Mouse (Mus musculus): ENCODE results near the gene Rnps1.
"Not testable (repeated sequence)": the region's sequence is repeated elsewhere in the genome, so short reads cannot be mapped to it uniquely, and the experiment has no call there.

Gene Rnps1

DNA sequence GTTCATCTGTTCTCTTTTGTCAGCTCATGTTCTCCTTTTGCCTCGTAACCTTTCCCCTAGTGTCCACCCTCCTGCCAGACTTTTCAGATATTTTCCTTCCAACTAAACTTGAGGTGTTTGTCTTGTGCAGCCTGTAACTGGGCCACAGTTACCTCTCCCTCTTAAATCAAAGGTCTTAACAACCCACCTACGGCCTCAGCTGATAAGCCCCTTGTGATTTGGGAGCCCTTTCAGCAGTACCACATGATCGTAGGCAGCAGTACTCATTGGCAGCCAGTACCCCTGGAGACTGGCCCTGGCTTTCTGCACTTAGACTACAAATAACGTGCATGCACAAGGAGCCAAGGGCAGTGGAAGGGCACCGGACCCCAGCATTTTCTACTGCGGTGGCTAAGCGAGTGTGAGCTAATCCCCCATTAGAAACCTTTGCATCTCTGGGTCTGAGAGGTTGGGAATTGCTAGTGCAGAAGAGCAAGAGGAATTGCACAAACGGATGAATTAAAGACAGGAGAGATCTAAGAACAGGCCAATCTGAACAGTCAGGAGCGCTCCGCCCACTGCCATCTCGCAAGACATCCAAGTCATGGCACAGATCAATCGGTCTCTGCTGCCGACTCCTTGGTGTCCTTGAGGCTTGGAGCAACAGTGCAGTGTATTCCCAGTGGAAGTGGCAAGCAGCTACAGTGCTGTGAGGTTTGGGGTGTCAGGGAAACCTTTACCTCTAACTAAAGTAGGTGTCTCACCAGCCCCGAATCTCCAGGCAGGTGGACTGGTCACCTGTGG lies 15.0 kb downstream of the Rnps1 start:
- no peak for DNase-seq

DNA sequence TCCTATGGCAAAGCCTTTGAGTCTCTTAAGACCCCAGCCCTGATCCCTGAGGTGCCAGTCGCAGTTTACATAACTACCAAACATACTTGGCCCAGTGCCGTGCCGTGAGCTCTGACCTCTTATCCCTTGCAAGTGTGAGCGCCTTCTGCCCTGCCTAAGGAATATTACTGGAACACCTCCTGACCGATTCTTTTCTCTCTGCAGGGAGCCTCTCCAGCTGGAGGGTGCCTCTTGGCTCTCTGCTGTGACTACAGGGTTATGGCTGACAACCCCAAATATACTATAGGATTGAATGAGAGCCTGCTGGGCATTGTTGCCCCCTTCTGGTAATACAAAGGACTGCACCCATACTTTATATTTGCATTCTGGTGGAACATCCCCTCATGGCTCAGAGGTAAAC lies 22.7 kb downstream of the Rnps1 start:
- DNase-seq = no peak

DNA sequence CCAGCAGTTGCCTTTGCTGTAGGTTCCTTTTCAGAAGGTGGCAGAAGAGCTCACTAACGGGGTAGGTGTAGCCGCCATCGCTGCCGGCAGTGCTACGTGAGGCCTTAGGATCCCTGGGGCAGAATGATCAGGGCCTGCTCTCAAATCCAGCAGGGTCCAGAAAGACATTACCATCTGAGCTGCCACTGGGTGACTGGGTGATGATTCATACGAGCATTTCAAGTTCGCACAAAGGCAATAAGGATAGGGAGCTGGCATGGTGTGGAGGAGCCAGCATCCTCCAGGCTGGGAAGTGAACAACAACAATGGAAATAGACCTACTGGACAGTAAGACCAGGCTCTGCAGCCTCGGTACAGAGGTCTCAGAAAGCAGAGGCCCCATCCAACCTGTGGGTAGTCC lies 26.0 kb downstream of the Rnps1 start:
- no peak for DNase-seq

DNA sequence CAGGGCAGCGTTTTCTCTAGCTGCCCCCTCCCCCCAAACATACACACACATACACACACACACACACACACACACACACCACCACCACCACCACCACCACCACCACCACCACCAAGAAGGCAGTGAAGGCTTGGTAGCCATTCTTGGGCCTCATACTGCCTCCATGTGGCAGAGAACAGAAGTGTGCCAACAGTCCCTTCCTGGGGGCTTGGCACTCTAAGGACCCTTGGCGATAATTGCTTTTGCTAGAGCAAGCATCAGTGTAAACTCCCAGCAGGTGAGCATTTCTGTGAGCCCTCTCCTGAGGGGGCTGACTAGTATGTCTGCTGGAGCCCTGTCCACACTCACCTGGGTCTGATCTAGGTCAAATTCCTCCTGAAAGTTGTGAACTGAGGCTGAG lies 26.8 kb downstream of the Rnps1 start:
- DNase-seq = no peak

DNA sequence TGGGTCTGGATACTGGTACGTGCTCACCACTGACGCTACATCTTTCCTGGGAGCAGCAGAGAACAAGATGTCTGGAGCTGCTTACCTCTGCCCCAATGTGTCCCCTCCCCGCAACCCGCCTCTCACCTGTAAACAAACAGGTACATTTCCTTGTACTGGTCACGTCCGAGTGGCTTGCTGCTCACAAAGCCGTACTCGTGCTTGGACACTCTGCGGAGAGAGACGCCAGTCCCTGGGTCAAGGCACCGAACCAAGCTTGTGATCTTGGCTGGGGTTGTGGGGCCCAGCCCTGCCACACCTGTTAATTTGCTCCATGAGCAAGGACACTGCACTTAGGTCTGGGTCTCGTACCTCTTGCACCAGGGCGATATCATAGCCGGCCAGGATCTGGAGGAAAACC lies 27.7 kb downstream of the Rnps1 start:
- DNase-seq = no peak

DNA sequence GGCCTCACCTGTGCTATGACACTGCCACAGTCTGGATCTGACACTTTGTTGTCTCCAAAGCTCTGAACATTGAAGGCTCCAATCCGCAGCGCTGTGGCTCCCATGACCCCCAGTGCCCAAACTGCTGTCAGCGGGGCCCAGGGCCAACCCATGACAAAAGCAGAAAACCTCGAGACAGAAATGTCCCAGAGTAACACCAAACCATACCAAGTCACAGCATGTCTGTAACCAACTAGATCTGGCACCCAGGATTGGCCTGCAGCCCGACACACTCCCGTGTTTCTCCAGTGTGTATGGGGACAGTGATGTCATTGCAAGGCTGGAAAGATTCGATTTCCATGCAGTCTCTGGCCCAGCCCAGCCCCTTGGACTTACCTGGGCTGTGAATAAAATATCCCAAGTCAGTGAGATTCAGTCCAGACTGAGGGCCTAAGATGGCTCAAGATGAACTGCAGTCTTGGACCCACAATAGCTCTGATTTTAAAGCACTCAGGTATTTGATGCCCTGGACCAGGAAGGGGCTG lies 28.3 kb downstream of the Rnps1 start, which contains the start of gene Dnase1l2:
Gene Dnase1l2, minus strand, starts transcription at position 474 of the 524 bp plus-strand sequence.
- no peak for DNase-seq

DNA sequence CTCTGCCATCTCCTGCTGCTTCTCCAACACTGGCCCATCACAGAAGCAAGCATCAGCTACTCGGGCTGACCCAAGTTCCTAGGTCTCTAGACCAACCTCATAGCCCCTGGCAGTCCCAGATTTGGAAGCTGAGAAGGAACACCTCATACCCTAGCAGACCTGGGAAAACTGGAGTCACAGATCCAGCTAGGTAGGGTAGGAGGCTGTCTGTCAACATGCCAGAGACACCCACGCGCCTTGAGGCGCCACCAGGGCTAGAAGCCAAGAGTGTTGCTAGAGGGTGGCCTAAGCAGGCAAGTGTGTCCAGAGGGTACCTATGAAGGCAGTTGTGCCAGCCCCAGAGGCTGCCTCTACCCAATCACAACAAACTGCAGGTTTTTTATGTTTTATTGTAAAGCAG lies 29.0 kb downstream of the Rnps1 start:
- DNase-seq = no peak

DNA sequence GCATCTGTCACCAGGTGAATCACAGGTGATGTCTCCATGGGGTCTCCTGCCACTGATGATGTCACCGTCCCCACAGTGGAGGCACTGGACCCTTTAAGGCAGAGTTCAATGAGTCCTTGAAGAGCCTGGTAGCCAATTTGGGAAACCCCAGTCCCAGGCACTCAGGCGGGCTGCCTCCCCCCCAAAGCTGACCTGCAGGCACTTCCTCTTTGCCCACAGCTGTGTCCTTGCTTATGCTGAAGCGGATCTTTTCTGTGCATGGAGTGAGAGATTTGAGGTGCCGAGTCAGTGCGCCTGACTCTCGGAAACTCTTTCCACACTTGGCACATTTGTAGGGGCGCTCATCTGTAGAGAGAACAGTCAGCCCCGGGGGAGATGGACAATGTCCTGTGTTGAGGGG lies 32.2 kb downstream of the Rnps1 start:
- no peak for DNase-seq

DNA sequence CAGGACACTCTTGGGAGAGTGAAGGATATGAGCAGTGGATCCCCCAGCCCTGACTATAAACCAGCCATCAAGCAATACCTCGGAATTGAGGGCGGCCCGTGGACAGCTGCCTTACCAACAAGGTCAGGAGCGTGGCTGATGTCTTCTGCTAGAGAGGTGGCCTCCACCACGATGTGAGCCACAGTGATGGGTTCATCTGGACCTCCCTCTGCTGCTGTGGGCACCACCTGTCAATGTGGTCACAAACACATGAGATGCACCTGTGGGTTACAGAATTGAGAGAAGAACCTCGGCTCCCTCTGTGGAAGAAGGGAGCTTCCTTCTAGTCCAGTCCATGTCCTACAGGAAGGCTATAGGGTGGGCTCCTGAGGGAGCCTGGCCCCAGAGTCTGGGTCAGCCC lies 35.1 kb downstream of the Rnps1 start:
- no peak for DNase-seq

DNA sequence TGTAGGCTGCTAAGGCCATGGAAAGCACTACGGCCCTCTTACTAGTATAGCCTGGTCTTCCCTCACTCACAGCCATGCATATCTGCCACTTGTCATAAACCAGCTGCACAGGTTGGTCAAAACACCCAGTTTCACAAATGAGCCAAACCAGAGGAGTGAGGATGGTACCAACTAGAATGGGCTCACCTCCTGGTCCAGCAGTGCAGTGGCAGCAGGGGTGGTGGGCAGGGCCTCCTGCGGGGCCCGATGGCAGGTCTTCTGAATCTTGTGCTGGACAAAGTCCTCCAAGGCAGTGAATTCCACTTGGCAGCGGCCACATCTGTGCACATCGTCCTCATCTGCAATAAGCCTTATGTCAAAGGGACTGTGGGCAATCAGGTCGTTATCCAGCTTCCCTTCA lies 36.9 kb downstream of the Rnps1 start:
- no peak for DNase-seq

DNA sequence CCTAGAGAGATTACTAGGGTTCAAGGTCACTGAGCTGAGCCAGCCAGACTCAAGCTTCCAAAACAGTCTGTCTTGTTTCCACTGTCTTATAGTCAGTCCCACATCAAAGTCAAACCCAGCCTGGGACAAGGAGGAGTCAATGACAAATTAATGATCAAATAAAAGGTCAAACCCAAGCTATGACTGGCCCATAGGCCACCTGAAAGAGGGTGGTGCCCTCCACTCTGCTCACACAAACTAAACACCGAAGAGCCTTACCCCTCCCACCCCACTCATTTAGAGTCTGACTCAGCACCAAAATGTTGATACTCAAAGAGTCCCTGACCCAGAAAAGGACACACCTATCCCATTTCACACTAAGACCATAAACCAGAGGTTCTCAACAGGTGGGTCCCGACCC lies 39.0 kb downstream of the Rnps1 start:
- no peak for DNase-seq

DNA sequence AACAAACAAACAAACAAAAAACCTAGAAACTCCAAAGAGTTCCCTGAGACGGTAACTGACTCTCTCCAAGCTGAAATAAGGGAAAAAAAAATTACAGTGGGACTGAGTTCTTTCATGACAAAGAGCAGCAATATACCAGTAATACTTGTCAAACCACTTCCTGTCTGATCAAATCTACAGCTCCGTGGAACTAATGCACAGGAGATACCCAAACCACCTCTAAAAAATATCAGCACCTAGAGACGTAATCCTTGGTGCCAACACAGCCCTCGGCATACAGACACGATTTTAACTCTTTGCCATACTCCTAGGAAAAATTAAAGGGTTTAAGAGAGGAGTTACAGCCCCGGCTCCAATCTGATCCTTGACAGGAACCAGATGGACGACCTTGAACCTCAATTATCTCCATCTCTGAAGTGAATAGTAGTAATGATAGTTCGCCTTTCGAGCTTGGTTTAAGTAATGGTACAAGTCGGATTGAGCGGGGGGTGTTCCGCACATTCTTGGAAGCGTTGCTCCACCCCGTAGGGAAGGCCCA lies 39.9 kb downstream of the Rnps1 start:
- DNase-seq = no peak

DNA sequence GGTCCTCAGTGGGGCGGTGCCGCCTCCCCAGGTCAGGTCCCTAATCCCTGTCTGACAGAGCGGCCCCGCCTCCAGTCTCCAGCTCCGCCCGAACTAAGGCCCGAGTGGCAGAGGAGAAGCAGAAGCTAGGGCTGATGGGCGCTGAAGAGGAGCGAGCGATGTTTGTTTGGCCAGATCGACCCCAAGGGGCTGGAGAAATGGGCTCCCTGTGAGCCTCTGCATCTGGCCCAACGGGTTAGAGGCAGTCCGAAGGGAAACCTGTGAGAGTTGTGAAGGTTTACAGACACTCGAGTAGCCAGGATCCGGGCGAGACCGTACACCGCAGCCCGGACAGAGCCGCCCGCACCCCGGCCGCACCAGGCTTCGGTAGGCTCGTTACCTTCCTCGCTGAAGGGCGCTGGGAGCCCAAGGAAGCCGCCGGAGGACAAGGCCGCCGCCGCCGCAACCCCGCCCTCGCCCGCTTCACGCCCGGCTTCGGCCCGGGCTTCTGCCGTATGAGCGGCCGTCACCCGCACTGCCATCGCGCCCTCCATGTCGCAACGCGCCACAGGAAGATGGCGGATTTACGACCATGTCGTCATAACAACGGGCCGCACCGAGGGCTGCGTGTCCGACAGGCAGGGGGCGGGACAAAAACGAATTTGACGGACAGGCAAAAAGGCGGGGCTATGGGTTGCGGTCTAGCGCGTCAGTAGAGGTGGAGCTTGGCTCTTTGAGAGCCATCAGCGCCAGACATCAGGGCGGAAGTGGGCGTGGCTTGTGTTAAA lies 40.6 kb downstream of the Rnps1 start:
- peak; percentile 98 to 99 for DNase-seq

DNA sequence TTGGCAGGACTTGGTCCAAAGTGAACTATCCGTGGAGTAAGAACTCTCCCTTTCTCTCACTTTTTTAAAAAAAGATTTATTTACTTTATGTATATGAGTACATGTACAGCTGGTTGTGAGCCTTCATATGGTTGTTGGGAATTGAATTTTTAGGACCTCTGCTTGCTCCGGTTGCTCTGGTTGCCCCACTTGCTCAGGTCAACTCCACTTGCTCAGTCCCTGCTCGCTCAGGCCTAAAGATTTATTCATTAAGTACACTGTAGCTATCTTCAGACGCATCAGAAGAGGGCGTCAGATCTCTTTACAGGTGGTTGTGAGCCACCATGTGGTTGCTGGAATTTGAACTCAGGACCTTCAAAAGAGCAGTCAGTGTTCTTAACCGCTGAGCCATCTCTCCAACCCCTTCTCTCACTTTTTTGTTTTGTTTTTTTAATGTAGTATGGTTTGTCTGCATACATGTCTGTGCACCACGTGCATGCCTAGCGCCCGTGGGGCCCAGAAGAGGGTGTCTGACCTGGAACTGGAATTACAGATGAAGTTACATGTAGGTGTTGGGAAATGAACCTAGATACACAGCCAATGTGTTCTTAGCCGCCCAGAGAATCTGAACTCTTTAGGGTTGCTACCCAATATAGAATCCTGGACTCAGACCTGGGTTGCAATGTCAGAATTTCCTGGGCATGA lies 41.3 kb downstream of the Rnps1 start:
- DNase-seq = not testable (repeated sequence)

DNA sequence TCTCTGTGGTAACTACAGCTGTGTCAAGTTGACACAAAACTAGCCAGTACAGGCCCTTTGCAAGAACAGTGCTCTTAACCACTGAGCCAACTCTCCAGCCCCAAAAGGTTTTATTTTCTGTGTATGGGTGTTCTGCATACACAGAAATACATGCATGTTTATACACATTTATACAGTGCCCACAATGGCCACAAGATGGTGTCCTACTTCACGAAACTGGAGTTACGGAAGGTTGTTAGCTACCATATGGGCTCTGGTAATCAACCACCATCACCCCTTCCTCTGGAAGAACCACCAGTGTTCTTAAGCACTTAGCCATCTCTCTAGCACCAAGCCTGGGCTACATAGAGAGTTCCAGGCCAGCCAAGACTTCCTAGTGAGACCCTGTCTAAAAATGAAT lies 47.2 kb downstream of the Rnps1 start:
- DNase-seq = no peak

DNA sequence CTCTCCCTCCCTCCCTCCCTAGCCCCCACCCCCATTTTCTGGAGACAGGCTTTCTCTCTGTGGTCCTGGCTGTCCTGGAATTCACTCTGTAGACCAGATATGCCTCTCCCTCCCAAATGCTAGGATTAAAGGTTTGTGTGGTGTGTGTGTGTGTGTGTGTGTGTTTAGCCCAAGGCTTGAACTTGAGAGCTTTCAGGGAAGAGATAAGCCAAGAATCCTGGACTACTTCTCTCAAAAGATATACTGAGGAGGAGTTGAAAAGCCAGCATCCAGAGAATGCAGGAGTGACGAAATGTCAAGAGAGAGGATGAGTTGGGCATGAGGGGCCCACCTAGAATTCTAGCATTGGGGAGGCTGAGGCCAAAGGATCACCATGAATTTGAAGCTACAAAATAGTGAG lies 48.6 kb downstream of the Rnps1 start:
- DNase-seq = no peak

DNA sequence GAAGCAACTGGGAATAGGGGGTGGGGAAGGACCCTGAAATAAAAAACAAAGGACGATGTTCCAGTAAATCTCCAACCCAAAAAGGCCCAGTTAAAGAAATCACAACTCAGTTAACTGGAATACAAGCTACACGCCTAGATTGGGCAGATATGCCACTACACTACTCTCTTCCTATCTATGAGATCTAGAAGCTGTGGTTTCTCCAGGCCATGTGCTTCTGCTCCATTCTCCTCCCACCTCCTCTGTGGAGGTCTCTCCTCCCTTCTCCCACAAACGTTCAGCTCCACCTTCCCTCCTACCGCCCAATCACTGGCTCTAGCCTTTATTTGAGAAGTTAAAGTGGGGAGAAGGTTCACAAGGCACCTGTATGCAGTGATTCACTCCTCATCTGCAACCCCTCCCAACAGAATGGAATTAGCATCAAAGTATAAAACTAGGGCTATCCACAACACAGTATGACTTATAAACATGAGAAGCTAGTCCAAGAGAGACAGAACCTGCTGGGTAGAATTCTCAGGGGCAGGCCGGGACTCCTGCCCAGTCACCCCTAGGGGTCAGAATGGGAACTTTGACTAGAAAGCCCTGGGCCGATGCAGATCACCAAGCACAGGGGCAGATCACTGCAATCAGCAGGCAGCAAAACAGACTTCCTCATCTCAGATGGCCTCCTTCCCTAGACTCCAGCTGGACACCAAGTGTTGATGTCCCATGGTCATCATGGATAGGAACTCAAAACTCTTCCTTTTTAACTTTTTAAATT lies 49.2 kb downstream of the Rnps1 start:
- no peak for DNase-seq

DNA sequence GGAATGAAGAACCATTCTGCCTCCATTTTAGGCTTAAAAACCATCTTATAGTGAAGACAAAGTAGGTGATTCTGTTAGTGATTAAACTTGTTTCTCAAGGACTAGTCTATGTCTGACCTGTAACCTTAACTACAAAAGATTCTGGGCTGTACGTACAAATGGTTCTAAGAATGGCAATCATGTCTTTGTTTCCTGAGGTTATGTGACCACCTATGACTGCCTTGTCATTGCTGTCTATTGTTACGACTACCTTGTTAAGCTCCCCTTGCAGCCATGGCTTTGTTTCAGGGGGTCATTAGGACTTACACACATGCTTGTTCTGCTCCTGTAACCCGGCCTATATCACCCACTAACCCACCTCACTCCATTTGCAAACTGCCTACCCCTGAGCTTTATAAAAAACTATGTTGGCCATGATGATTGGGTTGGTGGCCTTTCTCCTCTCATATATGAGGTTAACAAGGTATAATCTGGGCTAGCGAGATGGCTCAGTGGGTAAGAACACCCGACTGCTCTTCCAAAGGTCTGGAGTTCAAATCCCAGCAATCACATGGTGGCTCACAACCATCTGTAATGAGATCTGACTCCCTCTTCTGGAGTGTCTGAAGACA lies 54.4 kb downstream of the Rnps1 start:
- no peak for DNase-seq

DNA sequence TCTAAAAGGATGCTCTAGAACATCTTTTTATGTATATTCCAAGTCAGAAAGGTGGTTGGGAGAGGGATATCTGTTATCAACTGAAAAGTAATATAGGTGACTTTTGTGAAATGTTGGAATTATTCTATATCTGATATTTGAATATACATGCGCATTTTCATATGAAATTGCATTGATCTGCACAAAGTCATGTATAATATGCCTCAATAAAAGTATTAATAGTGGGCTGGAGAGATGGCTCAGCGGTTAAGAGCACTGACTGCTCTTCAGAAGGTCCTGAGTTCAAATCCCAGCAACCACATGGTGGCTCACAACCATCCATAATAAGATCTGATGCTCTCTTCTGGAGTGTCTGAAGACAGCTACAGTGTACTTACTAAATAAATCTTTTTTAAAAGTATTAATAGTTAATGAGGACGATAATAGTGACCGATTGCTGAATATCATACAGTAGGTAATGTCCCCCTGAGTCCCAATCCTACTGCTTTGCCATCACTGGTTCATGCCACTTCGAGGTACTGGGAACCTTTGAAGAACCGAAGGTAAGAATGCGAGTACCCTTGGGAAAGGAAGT lies 55.1 kb downstream of the Rnps1 start:
- DNase-seq = no peak

DNA sequence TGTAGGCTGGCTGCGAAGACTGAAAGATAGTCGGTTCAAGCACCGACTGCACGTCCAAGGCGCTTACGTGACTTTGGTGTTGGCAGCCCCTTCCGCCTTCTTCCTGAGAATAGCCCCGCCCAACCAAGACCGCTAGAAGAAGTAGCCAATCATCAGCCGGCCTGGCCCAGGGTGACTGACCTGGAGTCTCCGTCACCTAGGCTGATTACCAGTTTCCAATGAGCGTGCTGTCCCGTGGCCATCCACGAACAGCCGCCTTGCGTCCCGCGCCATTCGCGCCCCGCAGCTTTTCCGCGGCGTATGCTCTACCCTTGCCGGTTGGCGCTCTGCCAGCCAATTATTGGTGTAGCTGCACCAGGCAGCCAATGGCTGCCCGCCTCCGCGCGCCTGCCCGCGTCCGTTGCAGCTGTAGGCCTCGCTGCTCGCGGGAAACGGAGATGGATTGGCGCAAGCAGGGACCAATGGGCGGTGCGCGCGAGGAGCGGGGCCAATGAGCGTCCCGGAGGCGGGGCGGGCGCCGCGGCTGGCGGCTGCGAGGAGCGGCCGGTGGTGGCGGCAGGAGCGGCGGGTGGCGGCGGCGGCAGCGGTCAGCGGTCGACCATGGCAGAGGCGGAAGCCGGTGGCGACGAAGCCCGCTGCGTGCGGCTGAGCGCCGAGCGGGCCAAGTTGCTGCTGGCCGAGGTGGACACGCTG lies 55.7 kb downstream of the Rnps1 start, which contains the start of the genes E4f1 and Pgp:
Gene E4f1, minus strand, starts transcription at position 404 of the 693 bp plus-strand sequence.
Gene Pgp, plus strand, starts transcription at position 483 of the 693 bp plus-strand sequence.
- DNase-seq = peak; percentile 96 to 98

All from thymus, postnatal 36 days (tissue).